Mouse (Mus musculus): ENCODE results near the gene 5730596B20Rik. TPM values are rescaled to one million over a fixed set of nuclear protein-coding genes. Genes with fewer than 3 reads are reported as not detected.
A peak's percentile ranks its signal among the peaks of the same experiment; 100 is the strongest.

The 5730596B20Rik gene
- polyA plus RNA-seq, 1 experiment from 2014 or later, result 2.6 TPM

GRCm38 (mm10) chr6:52222729-52223128 is 45.4 kb downstream of the 5730596B20Rik start:
- Histone ChIP-seq H3K9me3 (replicated peaks; ENCODE audit: control insufficient read depth, low read length) (no peaks in the 10 kb centered on the region), H3K4me1 (ENCODE audit: control insufficient read depth, insufficient read depth, low read length) (peaks cover 7% of the 10 kb centered on the region; the same call in 1 of the 2 replicates), H3K9ac (ENCODE audit: low read length) (no peak overlapping the region), H3K36me3 (ENCODE audit: control insufficient read depth, insufficient read depth, low read length) (no peaks in the 10 kb centered on the region), H3K4me2 (ENCODE audit: low read depth, low read length) (no peak overlapping the region), H3K4me3 (replicated peaks; ENCODE audit: low read length) (no peak overlapping the region; the same call in 1 of the 2 replicates), H3K27me3 (ENCODE audit: control insufficient read depth, insufficient read depth, low read length) (peaks cover 94% of the 10 kb centered on the region), H3K27ac (ENCODE audit: low read length) (no peak overlapping the region)
- no peak for ATAC-seq (ENCODE audit: insufficient read depth, low FRiP score)
- WGBS, result 40% methylated on average over 13 of the region's 13 CpGs

- Histone ChIP-seq H3K4me3 (replicated peaks; ENCODE audit: low read length) (peak overlapping the region; percentile 19; the same call in 1 of the 2 replicates), H3K4me2 (ENCODE audit: low read depth, low read length) (peak overlapping the region; percentile 25; the same call in 1 of the 2 replicates), H3K27ac (ENCODE audit: low read length) (no peak overlapping the region), H3K9me3 (replicated peaks; ENCODE audit: control insufficient read depth, low read length) (no peaks in the 10 kb centered on the region), H3K27me3 (ENCODE audit: control insufficient read depth, insufficient read depth, low read length) (peaks cover 91% of the 10 kb centered on the region), H3K36me3 (ENCODE audit: control insufficient read depth, insufficient read depth, low read length) (no peaks in the 10 kb centered on the region), H3K4me1 (ENCODE audit: control insufficient read depth, insufficient read depth, low read length) (peaks cover 4% of the 10 kb centered on the region; the same call in 1 of the 2 replicates), H3K9ac (ENCODE audit: low read length) (no peak overlapping the region; the same call in 1 of the 2 replicates)
- WGBS, result 9% methylated on average over 24 of the region's 24 CpGs
- no peak for ATAC-seq (ENCODE audit: insufficient read depth, low FRiP score)
Observed at GRCm38 (mm10) chr6:52223939-52224760, 46.9 kb downstream of the 5730596B20Rik start.

- Histone ChIP-seq H3K9ac (ENCODE audit: low read length) (no peak overlapping the region), H3K27me3 (ENCODE audit: control insufficient read depth, insufficient read depth, low read length) (peaks cover 90% of the 10 kb centered on the region)
Observed at GRCm38 (mm10) chr6:52224895-52225611, 47.8 kb downstream of the 5730596B20Rik start.

GRCm38 (mm10) chr6:52225612-52226568 is 48.6 kb downstream of the 5730596B20Rik start:
- peak overlapping the region; percentile 25 for H3K4me3 ChIP-seq (replicated peaks; ENCODE audit: low read length)
- H3K4me2 ChIP-seq (ENCODE audit: low read depth, low read length), result peak overlapping the region; percentile 39
- no peak overlapping the region for H3K9ac ChIP-seq (ENCODE audit: low read length)
- WGBS, result 3% methylated on average over 69 of the region's 69 CpGs
- H3K27me3 ChIP-seq (ENCODE audit: control insufficient read depth, insufficient read depth, low read length), result peaks cover 91% of the 10 kb centered on the region
- peaks cover 4% of the 10 kb centered on the region; the same call in 1 of the 2 replicates for H3K4me1 ChIP-seq (ENCODE audit: control insufficient read depth, insufficient read depth, low read length)
- no peaks in the 10 kb centered on the region for H3K36me3 ChIP-seq (ENCODE audit: control insufficient read depth, insufficient read depth, low read length)
- no peaks in the 10 kb centered on the region for H3K9me3 ChIP-seq (replicated peaks; ENCODE audit: control insufficient read depth, low read length)
- ATAC-seq (ENCODE audit: insufficient read depth, low FRiP score), result no peak
- no peak overlapping the region for H3K27ac ChIP-seq (ENCODE audit: low read length)

More at GRCm38 (mm10) chr6:52224895-52225611, 47.8 kb downstream of the 5730596B20Rik start:
- H3K27ac ChIP-seq (ENCODE audit: low read length), result no peak overlapping the region
- no peaks in the 10 kb centered on the region for H3K9me3 ChIP-seq (replicated peaks; ENCODE audit: control insufficient read depth, low read length)
- ATAC-seq (ENCODE audit: insufficient read depth, low FRiP score), result no peak
- peaks cover 4% of the 10 kb centered on the region; the same call in 1 of the 2 replicates for H3K4me1 ChIP-seq (ENCODE audit: control insufficient read depth, insufficient read depth, low read length)
- H3K4me2 ChIP-seq (ENCODE audit: low read depth, low read length), result peak overlapping the region; percentile 39; the same call in 1 of the 2 replicates
- 3% methylated on average over 36 of the region's 36 CpGs for WGBS
- peak overlapping the region; percentile 25 for H3K4me3 ChIP-seq (replicated peaks; ENCODE audit: low read length)
- H3K36me3 ChIP-seq (ENCODE audit: control insufficient read depth, insufficient read depth, low read length), result no peaks in the 10 kb centered on the region

- peaks cover 4% of the 10 kb centered on the region; the same call in 1 of the 2 replicates for H3K4me1 ChIP-seq (ENCODE audit: control insufficient read depth, insufficient read depth, low read length)
- peaks cover 88% of the 10 kb centered on the region for H3K27me3 ChIP-seq (ENCODE audit: control insufficient read depth, insufficient read depth, low read length)
- WGBS, result 6% methylated on average over 26 of the region's 26 CpGs
- H3K4me2 ChIP-seq (ENCODE audit: low read depth, low read length), result no peak overlapping the region
- H3K9ac ChIP-seq (ENCODE audit: low read length), result no peak overlapping the region
- no peaks in the 10 kb centered on the region for H3K36me3 ChIP-seq (ENCODE audit: control insufficient read depth, insufficient read depth, low read length)
- H3K9me3 ChIP-seq (replicated peaks; ENCODE audit: control insufficient read depth, low read length), result no peaks in the 10 kb centered on the region
- ATAC-seq (ENCODE audit: insufficient read depth, low FRiP score), result no peak
- no peak overlapping the region for H3K27ac ChIP-seq (ENCODE audit: low read length)
- no peak overlapping the region for H3K4me3 ChIP-seq (replicated peaks; ENCODE audit: low read length)
Observed at GRCm38 (mm10) chr6:52226569-52227257, 49.4 kb downstream of the 5730596B20Rik start.

GRCm38 (mm10) chr6:52227470-52228222 is 50.3 kb downstream of the 5730596B20Rik start:
- no peak overlapping the region for H3K27ac ChIP-seq (ENCODE audit: low read length)
- H3K4me3 ChIP-seq (replicated peaks; ENCODE audit: low read length), result no peak overlapping the region

GRCm38 (mm10) chr6:52228475-52229465 is 51.5 kb downstream of the 5730596B20Rik start:
- no peak overlapping the region for H3K27ac ChIP-seq (ENCODE audit: low read length)
- no peak overlapping the region for H3K4me2 ChIP-seq (ENCODE audit: low read depth, low read length)
- H3K27me3 ChIP-seq (ENCODE audit: control insufficient read depth, insufficient read depth, low read length), result peaks cover 87% of the 10 kb centered on the region
- no peak for ATAC-seq (ENCODE audit: insufficient read depth, low FRiP score)
- H3K4me3 ChIP-seq (replicated peaks; ENCODE audit: low read length), result no peak overlapping the region
- WGBS, result 3% methylated on average over 38 of the region's 38 CpGs
- H3K36me3 ChIP-seq (ENCODE audit: control insufficient read depth, insufficient read depth, low read length), result no peaks in the 10 kb centered on the region
- H3K9me3 ChIP-seq (replicated peaks; ENCODE audit: control insufficient read depth, low read length), result no peaks in the 10 kb centered on the region
- H3K4me1 ChIP-seq (ENCODE audit: control insufficient read depth, insufficient read depth, low read length), result 0 out of 2 replicates have a peak, but pooled peaks cover under 1% of the 10 kb centered on the region
- no peak overlapping the region for H3K9ac ChIP-seq (ENCODE audit: low read length)

More at GRCm38 (mm10) chr6:52227470-52228222, 50.3 kb downstream of the 5730596B20Rik start:
- peaks cover 88% of the 10 kb centered on the region for H3K27me3 ChIP-seq (ENCODE audit: control insufficient read depth, insufficient read depth, low read length)
- H3K4me1 ChIP-seq (ENCODE audit: control insufficient read depth, insufficient read depth, low read length), result no peaks in the 10 kb centered on the region
- H3K4me2 ChIP-seq (ENCODE audit: low read depth, low read length), result no peak overlapping the region
- 10% methylated on average over 11 of the region's 11 CpGs for WGBS
- no peak overlapping the region for H3K9ac ChIP-seq (ENCODE audit: low read length)
- no peaks in the 10 kb centered on the region for H3K36me3 ChIP-seq (ENCODE audit: control insufficient read depth, insufficient read depth, low read length)
- ATAC-seq (ENCODE audit: insufficient read depth, low FRiP score), result no peak
- no peaks in the 10 kb centered on the region for H3K9me3 ChIP-seq (replicated peaks; ENCODE audit: control insufficient read depth, low read length)
